Mouse (Mus musculus): ENCODE measurements around the gene Fign. TPM values are rescaled to one million over a fixed set of nuclear protein-coding genes. Genes with fewer than 3 reads are reported as not detected.

Gene Fign
- 1 to 10 TPM; 5.1 to 6.4 TPM for total RNA-seq (2021)

DNA sequence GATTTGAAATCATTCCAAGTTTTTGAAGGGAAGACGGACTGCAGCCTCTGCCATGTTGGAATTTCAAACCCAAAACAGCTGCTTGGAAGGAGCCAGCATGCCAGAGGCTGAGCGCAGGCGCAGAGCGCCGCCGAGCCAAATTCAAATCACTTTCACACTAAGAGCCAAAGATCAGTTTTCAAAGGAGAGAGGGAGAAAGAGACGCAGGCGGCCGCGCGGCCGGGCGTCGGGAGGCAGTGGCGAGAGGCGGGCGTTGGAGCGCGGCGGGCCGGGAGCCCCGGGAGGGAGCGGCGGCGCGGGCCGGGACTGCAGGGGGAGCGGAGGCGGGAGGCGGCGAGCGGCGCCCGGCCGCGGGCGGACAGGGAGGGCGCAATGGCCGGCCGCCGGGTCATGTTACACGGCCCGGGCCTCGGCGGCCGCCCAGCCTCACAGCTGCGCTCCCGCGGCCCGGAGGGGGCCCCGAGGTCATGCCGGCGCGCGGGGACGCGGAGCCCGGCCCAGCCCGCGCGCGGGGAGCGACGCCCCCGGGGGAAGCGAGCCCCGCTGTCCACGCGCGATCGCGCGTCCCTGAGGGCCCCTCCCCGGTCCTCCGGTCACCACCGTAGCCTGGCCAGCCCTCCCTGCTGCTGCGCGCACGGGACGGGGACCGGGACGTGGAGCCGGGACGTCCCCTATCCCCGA, at the start of gene Fign:
Gene Fign (minus strand): TSS at position 102 of the 681 bp plus-strand sequence.
- DNase-seq = peak; percentile 78
- intact Hi-C loops (cut with DNase I) = loop anchor here (5.0 kb wide), 1 partner anchor 396 kb away; no protein-coding TSS in a partner anchor

DNA sequence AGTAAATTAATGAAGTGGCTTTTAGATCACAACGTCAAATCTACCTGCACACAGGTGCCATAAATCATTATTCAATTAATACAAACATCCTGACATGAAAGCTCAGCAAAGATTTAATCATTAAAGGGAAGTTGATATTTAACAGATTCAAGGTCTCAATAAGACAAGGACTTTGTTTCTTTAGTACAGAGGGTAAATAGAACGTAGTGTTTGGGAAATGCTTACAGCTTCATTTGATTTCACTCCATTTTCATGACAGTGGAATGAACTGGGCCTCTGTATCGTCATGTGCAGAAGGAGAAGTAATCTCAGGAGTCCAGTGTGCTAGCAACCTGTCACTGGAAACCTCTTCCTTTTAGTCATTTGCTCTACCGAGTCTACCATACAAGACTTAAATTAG, 35.8 kb upstream of the Fign start:
- intact Hi-C loops (cut with DNase I) = no loop called here

DNA sequence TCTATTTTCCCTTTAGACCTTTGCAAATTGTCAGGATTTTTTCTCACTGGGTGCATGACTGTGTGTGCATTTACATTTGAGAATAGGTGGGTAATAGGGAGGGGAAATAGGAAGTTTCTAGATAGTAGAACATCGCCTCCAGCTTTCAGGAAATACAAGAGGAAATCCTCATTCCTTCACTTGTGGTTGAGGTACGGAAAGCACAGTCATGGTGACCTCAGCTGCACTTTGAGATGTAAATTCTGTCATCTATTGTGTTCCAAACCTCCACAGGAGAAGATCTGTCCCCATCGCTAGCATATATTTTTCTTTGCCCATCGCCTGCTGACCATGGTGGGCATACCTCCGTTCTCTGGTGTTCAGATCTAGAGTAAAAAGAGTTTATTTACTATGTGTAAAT, 22.7 kb upstream of the Fign start:
- intact Hi-C loops (cut with DNase I) = no loop called here
- no peak for DNase-seq

More for the DNA sequence above, 35.8 kb upstream of the Fign start:
- no peak for DNase-seq

DNA sequence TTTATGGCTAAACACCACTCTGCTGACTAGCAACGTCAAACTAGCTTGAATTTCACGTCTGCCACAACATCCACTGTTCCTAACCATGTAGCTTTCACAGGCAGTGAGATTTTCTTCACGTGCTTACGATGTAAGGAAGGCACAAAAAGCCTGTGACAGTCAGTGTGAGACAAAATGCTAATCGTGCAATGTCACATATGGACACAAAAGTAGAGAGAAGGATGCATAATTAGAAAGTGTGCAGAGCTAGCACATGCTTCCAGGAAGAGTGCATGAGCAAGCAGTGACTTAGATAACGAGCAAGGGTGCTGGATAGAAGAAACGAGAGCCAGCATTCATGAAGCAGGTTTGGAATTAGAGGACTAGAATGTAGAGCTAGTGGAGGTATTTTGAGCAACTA, 18.8 kb upstream of the Fign start:
- DNase-seq = no peak
- intact Hi-C loops (cut with DNase I) = no loop called here

DNA sequence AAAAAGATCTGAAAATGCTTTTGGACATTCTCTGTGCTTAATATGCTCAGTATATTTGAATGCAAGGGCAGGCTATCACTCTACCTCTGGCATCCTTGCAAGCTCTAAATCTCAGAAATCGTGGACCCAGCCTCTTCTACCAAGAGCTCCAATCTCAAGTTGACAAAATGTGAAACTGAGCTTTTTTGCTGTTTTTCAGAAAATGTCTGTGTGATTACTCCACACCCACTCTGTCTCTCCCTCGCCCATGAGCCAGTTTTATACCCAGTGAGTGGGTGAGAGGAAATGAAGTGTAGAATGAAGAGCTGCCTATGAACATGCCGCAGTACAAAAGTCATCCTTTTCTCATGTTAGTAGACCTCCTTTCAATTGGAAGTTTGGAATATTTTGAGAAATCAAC, 13.3 kb upstream of the Fign start:
- no peak for DNase-seq
- intact Hi-C loops (cut with DNase I) = no loop called here

DNA sequence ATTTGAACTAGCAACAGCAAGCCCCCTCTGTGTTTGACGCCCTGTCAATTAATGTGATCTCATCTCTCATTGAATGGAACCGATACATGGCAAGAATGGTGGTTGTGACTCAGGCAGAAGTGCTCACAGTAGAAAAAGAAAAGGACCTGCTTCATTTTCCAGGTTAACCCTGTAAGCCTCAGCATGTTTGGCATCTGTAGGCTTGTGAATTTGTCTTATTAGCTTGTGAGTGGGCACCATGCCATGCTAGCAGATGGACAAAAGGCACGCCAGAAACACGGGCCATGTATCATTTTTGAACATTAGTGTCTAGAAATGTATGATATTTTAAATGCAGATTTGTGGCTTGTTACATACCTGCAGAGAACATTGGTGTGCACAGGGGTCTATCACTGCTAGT, 12.0 kb upstream of the Fign start:
- DNase-seq = peak; percentile 68
- intact Hi-C loops (cut with DNase I) = no loop called here

DNA sequence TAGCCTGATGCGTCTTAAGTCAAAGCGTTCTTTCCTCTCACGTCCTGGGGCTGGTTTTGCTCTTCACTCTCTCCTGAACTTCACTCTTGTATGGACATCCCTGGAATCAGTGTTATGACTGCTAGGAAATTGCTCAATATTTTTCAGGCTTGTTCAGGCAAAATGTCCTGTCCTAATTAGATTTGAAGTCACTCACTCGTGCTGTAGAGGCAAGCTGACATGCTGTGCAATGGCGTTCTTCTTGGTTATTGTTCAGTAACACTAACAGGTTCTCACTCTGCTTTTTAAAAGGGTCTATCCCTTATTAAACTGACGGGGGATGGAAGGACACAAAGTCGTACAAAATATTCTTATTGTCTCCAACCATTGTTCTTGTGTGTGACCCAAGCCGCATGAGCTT, 10.2 kb upstream of the Fign start:
- DNase-seq = no peak
- intact Hi-C loops (cut with DNase I) = no loop called here

DNA sequence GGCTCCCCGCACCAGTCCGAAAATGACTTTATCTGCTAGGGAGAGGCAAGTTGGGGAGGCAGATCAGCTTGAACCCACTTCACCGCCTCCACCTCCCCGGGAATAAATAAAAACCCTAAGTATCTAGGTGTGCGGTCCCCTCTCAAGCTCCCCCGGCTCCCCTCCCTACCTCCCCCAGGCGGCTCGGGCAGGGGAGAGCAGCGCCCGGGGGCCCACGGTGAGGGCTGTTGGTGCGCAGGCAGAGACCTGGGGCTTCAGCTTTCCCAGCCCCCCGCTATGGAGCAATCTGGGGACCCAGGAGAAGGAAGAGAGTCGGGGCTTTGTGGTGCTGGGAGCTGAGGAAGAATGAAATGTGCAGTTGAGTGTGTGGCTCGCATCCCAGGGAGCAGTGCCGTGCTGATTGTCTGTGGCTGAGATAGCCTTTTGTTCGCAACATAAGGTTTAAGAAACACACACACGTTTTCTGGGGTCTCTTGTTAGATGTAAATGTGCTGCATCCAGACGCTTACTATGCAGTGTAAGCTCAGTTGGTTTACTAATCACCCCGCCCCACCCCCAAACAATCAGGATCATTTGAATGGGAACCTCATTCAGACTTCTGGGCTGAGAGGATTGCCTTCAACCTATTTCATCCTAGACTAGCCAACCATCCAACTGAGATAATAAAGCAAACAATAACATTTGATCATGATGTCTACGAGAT, 931 bp upstream of the Fign start:
- intact Hi-C loops (cut with DNase I) = loop anchor here (5.0 kb wide), 1 partner anchor 396 kb away; no protein-coding TSS in a partner anchor
- DNase-seq = peak; percentile 61

DNA sequence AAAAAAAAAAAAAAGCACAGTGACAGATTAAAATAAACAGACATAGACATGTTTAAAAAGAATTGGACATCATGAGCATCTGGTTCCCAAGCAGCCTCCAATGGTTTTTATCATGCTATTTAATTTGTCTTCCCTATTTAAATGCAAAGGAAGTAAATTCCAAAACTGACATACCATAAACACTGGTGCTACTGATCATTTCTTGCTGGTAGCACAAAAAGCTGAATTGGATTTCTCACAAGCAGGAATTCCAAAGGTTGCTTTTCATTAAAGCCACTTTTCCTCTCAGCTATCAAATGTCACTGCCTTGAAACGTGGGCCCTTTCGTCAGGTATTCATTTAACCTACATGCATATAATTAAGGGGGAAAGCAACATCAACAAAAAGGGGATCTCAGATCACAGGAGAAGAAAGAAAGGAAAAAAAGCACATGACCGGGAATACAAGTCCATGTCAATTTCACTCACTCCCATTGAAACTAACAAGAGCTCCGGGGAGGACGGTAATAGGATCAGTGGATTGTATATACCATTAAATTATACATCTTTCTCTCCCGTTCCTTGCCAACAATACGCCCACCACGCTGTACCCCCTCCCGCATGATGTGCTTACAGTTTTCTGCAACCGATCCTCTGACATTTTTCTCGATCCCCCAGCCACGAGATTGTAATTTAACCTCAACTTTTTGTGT, 972 bp downstream of the Fign start:
- no peak for DNase-seq
- intact Hi-C loops (cut with DNase I) = loop anchor here (5.0 kb wide), 1 partner anchor 395 kb away; no protein-coding TSS in a partner anchor

DNA sequence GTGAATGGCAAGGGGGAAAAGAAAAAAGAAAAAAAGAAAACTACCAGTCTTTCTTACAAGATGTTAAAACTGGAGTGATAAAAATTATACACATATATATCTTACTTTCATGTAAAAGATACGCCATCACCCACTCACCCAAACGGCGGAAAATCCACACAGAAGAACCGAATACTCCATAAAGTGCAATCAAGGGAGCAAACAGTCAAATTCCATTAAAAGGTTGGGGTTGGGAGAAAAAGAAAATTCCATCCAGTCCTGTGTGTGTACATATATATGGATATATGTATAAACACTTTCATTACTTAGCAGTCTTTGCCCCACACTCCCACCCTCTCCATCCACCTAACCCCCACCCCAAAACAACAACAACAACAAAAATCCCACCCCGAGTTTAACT, 1.7 kb downstream of the Fign start:
- intact Hi-C loops (cut with DNase I) = loop anchor here (5.0 kb wide), 1 partner anchor 394 kb away; no protein-coding TSS in a partner anchor
- DNase-seq = no peak

DNA sequence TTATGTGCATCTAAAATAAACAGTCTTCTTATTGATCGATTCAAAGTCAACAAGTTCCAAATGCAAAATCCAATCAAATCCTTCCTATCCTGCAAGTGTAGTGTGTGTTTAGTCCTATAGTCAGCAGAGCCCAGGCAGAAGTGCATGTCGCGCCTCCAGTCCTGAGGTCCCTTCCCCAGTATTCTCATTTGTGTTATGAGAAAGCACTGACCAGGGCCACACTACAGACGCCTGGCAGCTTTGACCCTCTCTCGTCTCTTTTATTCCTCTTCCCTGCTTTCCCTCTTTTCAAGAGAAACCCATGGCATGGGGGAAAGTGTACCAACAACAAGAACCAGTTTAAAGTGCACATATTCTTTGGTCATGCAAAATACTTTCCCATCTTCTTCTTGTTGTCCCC, 2.3 kb downstream of the Fign start:
- intact Hi-C loops (cut with DNase I) = loop anchor here (5.0 kb wide), 1 partner anchor 393 kb away; no protein-coding TSS in a partner anchor
- DNase-seq = no peak

DNA sequence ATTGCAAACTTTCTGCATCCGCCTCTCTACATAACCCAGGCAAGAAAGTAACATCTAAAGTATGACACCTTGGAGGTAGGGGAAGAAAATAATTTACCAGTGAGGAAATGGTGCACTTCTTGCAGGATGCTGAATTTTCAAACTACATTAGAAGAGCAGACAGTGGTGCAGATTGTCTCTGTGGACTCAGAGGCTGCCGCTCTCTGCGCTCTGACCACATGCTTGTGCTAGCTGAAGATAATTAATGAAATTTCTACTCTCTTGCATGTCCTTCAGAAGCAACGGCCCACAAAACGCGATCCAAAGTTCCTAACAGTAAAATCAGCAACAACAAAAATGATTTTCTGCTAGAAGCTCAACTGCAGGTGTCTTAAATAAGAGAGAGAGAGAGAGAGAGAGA, 4.8 kb downstream of the Fign start:
- no peak for DNase-seq
- intact Hi-C loops (cut with DNase I) = no loop called here

DNA sequence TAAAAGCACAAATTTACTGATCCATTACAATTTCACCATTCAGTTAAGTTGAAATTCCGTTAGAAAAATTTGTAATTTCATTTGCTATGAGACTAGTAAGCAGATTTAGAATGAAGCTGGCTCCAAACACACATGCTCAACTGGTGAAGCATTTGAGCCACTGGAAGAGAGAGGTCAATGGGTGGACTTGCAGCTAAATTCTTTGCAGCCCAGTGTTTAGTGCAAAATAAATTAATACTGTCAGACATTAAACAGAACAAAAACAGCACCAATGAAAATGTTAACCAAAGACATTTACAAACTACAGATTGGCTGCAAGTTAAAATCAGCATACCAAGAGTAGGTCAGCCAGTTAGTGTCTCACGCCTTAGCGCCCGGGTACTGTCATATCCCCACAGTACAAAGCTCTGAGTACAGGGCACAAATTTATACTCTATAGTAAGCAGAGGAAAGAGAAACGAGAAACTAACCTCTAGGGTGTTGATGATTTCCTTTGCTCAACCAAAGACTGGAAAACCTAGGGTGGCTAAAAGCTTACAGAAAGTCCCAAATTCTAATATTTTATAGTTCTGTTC, 13.9 kb downstream of the Fign start:
- intact Hi-C loops (cut with DNase I) = loop anchor here (10.0 kb wide), 1 partner anchor 771 kb away; no protein-coding TSS in a partner anchor
- no peak for DNase-seq

DNA sequence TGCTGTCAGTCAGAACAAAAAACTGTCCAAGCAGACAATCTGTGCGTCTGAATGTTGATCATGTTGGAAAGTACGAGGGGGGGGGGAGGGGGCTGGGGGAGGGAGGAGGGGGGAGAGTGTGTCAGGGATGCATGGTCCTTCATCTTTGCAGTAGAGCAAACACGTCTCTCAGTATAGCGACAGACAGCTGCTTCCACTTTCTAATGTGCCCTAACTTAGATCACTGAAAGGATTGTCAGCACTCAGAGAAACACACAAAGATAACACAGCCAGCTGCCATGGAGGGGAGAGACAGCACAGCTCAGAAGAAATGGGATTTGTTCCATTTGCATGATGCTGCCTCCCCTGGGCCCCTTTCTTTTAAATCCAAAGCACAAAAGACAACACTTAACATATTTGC, 18.1 kb downstream of the Fign start:
- DNase-seq = no peak
- intact Hi-C loops (cut with DNase I) = loop anchor here (10.0 kb wide), 1 partner anchor 775 kb away; no protein-coding TSS in a partner anchor

DNA sequence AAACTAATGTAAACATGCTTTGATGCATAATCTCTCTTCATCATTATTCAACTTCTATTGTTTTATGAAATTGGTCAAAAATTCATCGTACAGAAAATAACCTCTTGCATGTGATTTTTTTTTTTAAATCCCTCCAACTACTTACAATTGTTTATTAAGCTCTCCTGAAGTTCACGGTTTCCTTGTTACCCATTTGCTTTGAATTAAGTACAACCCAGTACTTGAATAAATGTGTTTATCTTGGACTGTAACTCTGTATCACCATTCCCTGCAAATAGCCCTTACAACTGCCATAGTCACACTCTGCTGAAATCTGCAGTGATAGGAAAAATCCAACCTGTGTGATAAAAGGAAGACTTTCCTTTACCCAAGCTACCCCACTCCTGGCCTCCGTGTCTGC, 19.3 kb downstream of the Fign start:
- no peak for DNase-seq
- intact Hi-C loops (cut with DNase I) = no loop called here

DNA sequence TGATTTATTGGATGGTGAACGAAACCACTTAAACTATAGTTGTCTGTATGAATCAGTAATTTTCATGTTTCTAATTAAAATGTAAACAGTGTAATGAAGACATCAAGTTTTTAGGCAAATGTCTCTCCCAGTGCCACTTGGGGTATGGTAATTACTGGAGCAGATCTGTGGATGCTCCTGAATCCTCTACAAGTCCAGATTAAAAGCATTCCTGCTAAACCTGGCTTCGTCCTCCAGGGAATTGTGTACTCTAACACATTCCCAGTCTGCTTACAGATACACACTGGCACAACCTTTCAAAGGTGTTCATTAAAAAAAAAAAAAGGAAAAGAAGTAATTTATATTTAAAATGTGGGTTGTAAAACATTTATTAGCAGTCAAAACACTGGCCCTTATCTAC, 20.0 kb downstream of the Fign start:
- intact Hi-C loops (cut with DNase I) = no loop called here
- no peak for DNase-seq

DNA sequence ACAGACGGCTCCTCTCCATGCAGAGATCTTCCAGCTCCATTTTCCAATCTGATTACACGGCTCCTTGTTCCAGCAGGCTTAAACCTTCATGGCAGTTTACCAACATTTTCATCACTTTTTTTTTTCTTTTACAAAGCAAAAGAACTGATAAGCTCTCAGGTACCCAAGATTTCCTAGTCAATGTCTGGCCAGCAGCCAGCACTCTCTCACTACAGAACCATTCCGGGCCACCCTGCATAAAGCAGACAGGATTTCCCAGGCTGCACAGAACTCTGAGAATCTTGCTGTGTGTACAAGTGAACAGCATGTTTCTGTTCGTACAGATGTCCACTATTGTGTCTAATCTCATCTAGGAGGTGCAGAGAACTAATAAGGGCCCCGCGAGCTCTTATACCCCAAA, 22.0 kb downstream of the Fign start:
- peak; percentile 14 for DNase-seq
- intact Hi-C loops (cut with DNase I) = no loop called here

DNA sequence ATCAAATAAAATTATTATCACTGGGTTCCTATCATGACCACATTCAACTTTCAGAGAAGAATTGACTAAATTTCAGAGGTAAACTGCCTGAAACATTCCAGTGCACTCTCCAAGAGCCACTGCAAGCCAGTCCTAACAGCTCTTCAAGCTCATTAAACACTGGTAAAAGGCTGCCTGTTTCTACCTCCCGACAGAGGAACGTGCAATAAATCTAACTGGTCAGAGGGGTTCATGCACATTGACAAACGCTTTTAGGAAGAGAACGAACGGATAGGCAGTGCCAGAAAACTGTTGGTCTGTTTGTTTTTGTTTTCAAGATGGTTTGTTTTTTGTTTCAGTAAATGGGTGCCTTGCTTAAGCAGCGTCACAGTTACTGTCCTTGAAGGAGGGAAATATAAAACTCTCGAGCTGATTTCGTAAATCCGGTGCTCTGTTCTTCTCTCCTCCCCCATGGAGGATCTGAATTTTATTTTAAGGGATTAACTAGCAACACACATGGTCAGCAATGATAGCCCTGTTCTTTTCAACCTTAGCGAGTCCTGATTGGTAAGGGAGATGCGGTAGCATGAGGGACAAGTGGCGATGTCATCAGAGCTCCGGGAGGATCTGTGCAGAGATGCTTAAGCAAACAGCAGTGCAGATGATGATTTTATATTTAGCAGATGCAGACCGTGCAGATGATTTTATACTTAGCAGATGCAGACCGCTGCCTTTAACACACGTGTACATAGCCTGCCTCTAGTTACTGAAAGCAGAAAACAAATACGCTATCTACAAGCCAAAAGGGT, 23.0 kb downstream of the Fign start:
- no peak for DNase-seq
- intact Hi-C loops (cut with DNase I) = no loop called here

DNA sequence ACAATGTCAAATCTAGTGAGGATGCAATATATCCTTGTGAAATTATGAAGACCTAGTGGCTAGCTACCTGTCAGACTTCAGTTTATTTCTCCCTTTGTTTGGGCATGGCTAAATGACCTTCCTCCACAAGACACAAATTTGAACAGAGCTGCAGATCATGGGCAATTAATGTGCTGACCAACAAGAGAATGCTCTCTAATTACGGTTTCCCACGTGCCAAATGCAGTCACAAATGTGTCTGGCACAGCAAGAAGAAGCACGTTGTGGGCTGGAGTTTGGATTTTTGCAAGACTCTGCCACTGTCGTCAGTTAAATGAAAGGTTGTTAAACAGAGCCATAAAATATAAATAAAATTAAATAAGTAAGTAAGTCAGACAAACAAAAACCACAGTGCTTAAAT, 25.7 kb downstream of the Fign start:
- intact Hi-C loops (cut with DNase I) = no loop called here
- DNase-seq = no peak

DNA sequence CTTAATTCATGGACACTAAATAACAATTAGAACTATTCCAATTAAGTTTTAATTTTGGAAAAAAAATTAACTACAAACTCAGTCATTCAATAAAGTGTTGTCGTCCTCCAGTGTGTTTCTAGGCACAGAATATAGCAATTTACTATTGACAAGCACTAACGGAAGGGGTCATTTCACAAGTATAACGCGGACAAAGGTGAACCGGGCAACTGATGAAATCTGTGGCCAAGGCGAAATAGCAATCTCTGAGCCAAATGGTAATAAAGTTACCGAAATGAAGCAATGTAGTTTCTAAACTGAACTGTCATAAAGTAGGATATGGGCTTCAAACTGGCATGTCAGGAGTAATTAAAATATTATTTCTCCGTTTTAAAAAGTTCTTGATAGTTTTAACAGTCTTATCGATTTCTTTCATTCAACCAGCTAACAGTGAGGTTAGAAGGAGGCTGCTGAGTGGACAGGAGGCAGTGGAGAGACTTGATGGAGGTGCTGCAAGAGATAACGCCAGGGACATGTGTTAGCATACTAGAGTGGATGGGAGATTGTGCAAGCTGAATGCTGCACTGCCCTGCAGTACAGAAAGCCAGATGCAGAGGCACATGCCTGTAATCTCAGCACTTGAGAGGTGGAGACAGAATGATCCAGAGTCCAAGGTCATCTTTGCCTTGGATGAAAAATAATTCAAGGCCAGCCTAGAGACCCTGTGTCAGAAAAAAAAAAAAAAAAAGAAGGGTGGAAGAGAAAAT, 27.7 kb downstream of the Fign start:
- intact Hi-C loops (cut with DNase I) = no loop called here

More for the DNA sequence above, 27.7 kb downstream of the Fign start:
- no peak for DNase-seq

Data from left cerebral cortex, postnatal 4 days (tissue).